Mouse (Mus musculus) myocyte (in vitro differentiated cells): Measurements from ENCODE around the gene Magel2.

ENCODE experiments used
- CEBPB ChIP-seq: IDR thresholded peaks from 2 replicates; pipeline ENCODE4 v1.6.1; 2011; ENCODE audit warnings: mild to moderate bottlenecking, moderate library complexity; ENCODE audit not compliant: poor library complexity, insufficient read depth, severe bottlenecking
- E2F4 ChIP-seq: IDR thresholded peaks from one replicate; pipeline ENCODE4 v1.6.1; 2011; ENCODE audit warnings: mild to moderate bottlenecking, control low read depth, moderate library complexity; ENCODE audit not compliant: insufficient read depth
- MAX ChIP-seq: IDR thresholded peaks from one replicate; pipeline ENCODE4 v1.6.1; 2011; ENCODE audit warnings: low read depth, mild to moderate bottlenecking, control low read depth
- MYOD1 ChIP-seq, 3 experiments: IDR thresholded peaks; one replicate each; pipeline ENCODE4 v1.6.1; 2011; ENCODE audit warnings: control low read depth in 2 of 3, low read depth in 2 of 3, mild to moderate bottlenecking in 2 of 3, moderate library complexity in 1 of 3; ENCODE audit not compliant: insufficient read length in 2 of 3, control insufficient read depth in 1 of 3
- MYOG ChIP-seq, 3 experiments: IDR thresholded peaks; one replicate each; pipeline ENCODE4 v1.6.1; 2011; ENCODE audit warnings: control low read depth in 2 of 3, low read depth in 2 of 3, mild to moderate bottlenecking in 2 of 3; ENCODE audit not compliant: insufficient read length in 2 of 3, control insufficient read depth in 1 of 3, insufficient read depth in 1 of 3
- POLR2A ChIP-seq: IDR thresholded peaks from one replicate; pipeline ENCODE4 v1.6.1; 2011; ENCODE audit warnings: low read depth, mild to moderate bottlenecking, control low read depth, moderate library complexity; ENCODE audit not compliant: insufficient read length
- POLR2AphosphoS2 ChIP-seq: IDR thresholded peaks from one replicate; pipeline ENCODE4 v1.6.1; 2011; ENCODE audit warnings: low read depth, control low read depth; ENCODE audit not compliant: insufficient read length
- REST ChIP-seq: IDR thresholded peaks from one replicate; pipeline ENCODE4 v1.6.1; 2011; ENCODE audit warnings: mild to moderate bottlenecking, control low read depth, moderate library complexity; ENCODE audit not compliant: insufficient read depth, insufficient read length
- TCF12 ChIP-seq: IDR thresholded peaks from one replicate; pipeline ENCODE4 v1.6.1; 2011; ENCODE audit warnings: mild to moderate bottlenecking, control low read depth; ENCODE audit not compliant: poor library complexity, insufficient read depth, severe bottlenecking
- TCF3 ChIP-seq: IDR thresholded peaks from one replicate; pipeline ENCODE4 v1.6.1; 2011; ENCODE audit warnings: low read depth, control low read depth; ENCODE audit not compliant: insufficient read length
- USF1 ChIP-seq: IDR thresholded peaks from one replicate; pipeline ENCODE4 v1.6.1; 2011; ENCODE audit warnings: low read depth, mild to moderate bottlenecking, control low read depth, moderate library complexity

- TF ChIP-seq POLR2A (no peak), CEBPB (no peak), TCF12 (no peak), MYOG (IDR thresholded peaks at IDR 0.05; ENCODE audit: control insufficient read depth in 1 of 3, insufficient read depth in 1 of 3, insufficient read length in 2 of 3, low read depth in 2 of 3) (no peak), USF1 (no peak), MAX (no peak), E2F4 (no peak), MYOD1 (IDR thresholded peaks at IDR 0.05; ENCODE audit: control insufficient read depth in 1 of 3, insufficient read length in 2 of 3, low read depth in 2 of 3) (no peak), REST (no peak), POLR2AphosphoS2 (no peak), TCF3 (no peak)
These were observed 51.5 kb downstream of the Magel2 start for GRCm38 (mm10) chr7:62428337-62428736.
